Mouse (Mus musculus) retina, adult 2 months (tissue): ENCODE measurements around the gene Ddx28.
"Not testable (repeated sequence)": the region's sequence is repeated elsewhere in the genome, so short reads cannot be mapped to it uniquely, and the experiment has no call there.

Source experiments
- DNase-seq: peaks from one replicate; pipeline ENCODE4 v3.0.0-alpha.2; 2012; ENCODE audit warnings: low read depth, low spot score

Ddx28 gene

GRCm38 (mm10) chr8:106016284-106016683 lies 4.6 kb upstream of the Ddx28 start:
- no peak for DNase-seq

GRCm38 (mm10) chr8:106012203-106012602 lies 521 bp upstream of the Ddx28 start:
- DNase-seq: not testable (repeated sequence)

- DNase-seq: peak; percentile 90
These were observed 687 bp downstream of the Ddx28 start for GRCm38 (mm10) chr8:106010748-106011642.

GRCm38 (mm10) chr8:106007891-106008290 lies 3.8 kb downstream of the Ddx28 start:
- DNase-seq: not testable (repeated sequence)

GRCm38 (mm10) chr8:106007135-106007534 lies 4.5 kb downstream of the Ddx28 start:
- no peak for DNase-seq

GRCm38 (mm10) chr8:106006413-106006812 lies 5.3 kb downstream of the Ddx28 start:
- no peak for DNase-seq

GRCm38 (mm10) chr8:106005875-106006274 lies 5.8 kb downstream of the Ddx28 start, which contains the start of gene Dpep2nb:
Dpep2nb (minus strand) TSS chr8:106005975.
- no peak for DNase-seq

GRCm38 (mm10) chr8:106004538-106005207 lies 7.0 kb downstream of the Ddx28 start:
- no peak for DNase-seq

GRCm38 (mm10) chr8:106001908-106002307 lies 9.8 kb downstream of the Ddx28 start:
- no peak for DNase-seq

GRCm38 (mm10) chr8:105998971-105999370 lies 12.7 kb downstream of the Ddx28 start:
- DNase-seq: no peak

GRCm38 (mm10) chr8:105996359-105996758 lies 15.3 kb downstream of the Ddx28 start:
- no peak for DNase-seq

- DNase-seq: no peak
These were observed 18.5 kb downstream of the Ddx28 start for GRCm38 (mm10) chr8:105993226-105993625.

- DNase-seq: no peak
These were observed 19.2 kb downstream of the Ddx28 start for GRCm38 (mm10) chr8:105992499-105992898.

GRCm38 (mm10) chr8:105991546-105991945 lies 20.1 kb downstream of the Ddx28 start:
- DNase-seq: no peak

GRCm38 (mm10) chr8:105990856-105991387 lies 20.8 kb downstream of the Ddx28 start, which contains the start of gene Dus2:
Dus2 (plus strand) TSS chr8:105991337.
- peak; percentile 63 for DNase-seq

- no peak for DNase-seq
These were observed 23.1 kb downstream of the Ddx28 start for GRCm38 (mm10) chr8:105988546-105988945.

GRCm38 (mm10) chr8:105983406-105983805 lies 28.3 kb downstream of the Ddx28 start:
- not testable (repeated sequence) for DNase-seq

- DNase-seq: no peak
These were observed 30.5 kb downstream of the Ddx28 start for GRCm38 (mm10) chr8:105981146-105981545.

- no peak for DNase-seq
These were observed 32.4 kb downstream of the Ddx28 start, which contains the start of gene Dpep3 for GRCm38 (mm10) chr8:105979325-105979724. Dpep3 (minus strand) TSS chr8:105979429.

GRCm38 (mm10) chr8:105975363-105975762 lies 36.3 kb downstream of the Ddx28 start:
- DNase-seq: no peak

- DNase-seq: no peak
These were observed 40.5 kb downstream of the Ddx28 start for GRCm38 (mm10) chr8:105971019-105971720.

- no peak for DNase-seq
These were observed 42.3 kb downstream of the Ddx28 start for GRCm38 (mm10) chr8:105969367-105969766.
